Mouse (Mus musculus) cerebellum, adult 2 months (tissue): ENCODE measurements around the gene Acss3.

Experiments used
- CTCF ChIP-seq: fragments of 200-500 bp; IDR thresholded peaks from 2 replicates; pipeline ENCODE4 v1.5.1; 2011; ENCODE audit warnings: low read depth, mild to moderate bottlenecking, control low read depth, low read length, moderate library complexity, borderline replicate concordance; ENCODE audit not compliant: insufficient read depth
- POLR2A ChIP-seq: fragments of 200-500 bp; IDR thresholded peaks from 2 replicates; pipeline ENCODE4 v1.6.1; 2011; ENCODE audit warnings: low read length, control low read depth, borderline replicate concordance; ENCODE audit not compliant: insufficient read depth

- TF ChIP-seq CTCF (peak; percentile 22; the same call in 1 of the 2 replicates), POLR2A (no peak)
Observed at GRCm38 (mm10) chr10:106913032-106913431, 210.4 kb downstream of the Acss3 start.
